Mouse (Mus musculus) CD4-positive helper T cell, adult 2 months (primary cell): ENCODE measurements around the gene Jph2.

Experiments used
- DNase-seq: peaks from one replicate; pipeline ENCODE4 v3.0.0-alpha.2; 2012; ENCODE audit warnings: low read depth, missing footprints, low spot score

The Jph2 gene

DNA sequence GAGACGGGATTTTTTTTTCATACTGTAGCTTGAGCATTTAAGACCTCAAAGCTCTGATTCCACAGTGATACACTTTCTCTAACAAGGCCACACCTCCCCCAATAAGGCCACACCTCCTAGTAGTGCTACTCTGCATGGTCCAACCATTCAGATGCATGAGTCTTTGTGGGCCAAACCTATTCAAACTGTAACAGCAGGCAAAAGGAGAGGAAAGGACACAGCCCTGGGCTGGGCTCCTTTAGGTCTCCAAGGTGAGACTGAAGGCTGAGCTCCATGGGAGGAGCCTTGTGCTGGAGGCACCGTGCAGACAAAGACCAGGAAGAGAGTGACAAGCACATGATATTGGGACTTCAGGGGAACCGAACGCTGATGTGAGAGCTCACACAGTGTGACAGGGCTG lies 80.5 kb downstream of the Jph2 start:
- DNase-seq, result no peak

DNA sequence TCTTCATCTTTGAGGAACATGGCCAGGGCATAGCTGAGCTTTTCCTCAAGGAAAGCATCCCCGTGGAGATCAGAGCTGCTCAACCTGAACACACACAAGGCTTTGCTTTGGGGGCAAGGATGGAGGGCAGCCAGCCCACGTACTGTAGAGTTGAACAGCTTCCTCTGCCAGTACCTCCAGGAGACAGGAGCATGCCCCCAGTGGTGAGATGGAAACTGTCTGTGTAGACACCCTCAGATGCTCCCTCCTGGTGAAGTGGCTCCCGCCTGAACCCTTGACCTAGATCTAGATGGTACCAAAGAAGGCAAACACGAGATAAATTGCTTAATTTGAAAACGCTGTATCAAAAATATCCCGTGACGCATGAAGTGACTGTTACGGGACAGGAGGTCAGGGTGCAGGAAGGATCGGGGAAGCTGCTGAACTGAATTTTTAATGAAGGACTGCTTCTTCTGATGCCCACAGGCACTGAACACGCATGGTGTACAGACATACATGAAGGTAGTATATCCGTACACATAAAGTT lies 87.6 kb downstream of the Jph2 start:
- DNase-seq, result no peak

DNA sequence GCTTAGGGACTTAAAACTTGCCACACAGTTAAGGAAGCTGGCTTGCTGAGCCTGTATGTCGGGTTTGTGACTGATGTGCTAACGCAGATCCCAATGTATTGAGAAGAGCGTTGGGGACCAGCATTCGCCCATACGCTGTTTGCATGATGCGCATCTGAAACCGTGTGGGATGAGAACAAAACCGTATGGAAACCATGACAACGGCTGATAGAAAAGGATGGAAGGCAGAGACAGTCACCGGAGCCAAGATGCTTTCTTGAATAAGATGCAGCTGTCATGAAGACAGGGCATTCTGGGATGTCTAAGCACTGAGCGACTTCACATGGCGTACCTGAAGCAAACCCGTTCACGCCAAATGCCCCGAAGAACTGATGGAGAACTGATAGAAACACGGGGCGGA lies 88.4 kb downstream of the Jph2 start:
- DNase-seq, result no peak

DNA sequence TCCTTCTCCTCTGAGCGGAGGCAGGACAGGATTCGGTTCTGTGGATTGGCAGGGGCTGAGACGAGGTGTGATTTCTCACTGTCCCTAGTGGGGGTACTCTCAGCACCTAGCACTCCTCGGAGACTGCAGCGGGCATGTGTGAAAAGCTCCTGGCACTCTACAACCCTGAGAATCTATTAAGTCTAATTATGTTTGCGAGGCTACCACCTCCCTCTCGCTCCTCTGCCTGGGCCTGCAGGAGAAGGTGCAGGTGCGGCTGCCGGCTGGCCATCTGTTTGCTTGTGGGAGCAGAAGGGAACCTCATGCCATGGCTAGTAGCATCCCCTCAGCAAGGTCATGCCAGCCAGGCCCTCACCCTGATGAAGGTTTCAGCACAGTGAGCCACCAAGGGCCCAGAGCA lies 94.8 kb downstream of the Jph2 start:
- DNase-seq, result no peak

DNA sequence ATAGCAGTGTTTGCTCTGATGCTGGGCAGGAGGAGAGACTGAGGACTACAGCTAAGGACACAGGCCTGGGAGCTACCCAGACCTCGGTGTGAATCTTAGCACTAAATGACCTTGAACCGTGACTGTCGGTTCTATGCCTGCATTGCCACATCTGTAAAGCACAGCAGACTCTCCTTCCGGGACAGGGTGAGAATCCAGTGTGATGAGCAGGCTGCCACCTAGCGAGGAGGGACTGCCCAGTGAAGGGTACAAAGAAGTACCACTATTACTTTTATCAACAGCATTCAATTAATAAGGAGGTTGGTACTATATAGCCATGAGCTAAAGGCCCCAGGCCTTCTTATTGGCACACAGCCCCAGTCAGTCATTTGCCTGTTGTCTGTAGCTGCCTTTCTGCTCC lies 96.2 kb downstream of the Jph2 start:
- DNase-seq, result no peak

DNA sequence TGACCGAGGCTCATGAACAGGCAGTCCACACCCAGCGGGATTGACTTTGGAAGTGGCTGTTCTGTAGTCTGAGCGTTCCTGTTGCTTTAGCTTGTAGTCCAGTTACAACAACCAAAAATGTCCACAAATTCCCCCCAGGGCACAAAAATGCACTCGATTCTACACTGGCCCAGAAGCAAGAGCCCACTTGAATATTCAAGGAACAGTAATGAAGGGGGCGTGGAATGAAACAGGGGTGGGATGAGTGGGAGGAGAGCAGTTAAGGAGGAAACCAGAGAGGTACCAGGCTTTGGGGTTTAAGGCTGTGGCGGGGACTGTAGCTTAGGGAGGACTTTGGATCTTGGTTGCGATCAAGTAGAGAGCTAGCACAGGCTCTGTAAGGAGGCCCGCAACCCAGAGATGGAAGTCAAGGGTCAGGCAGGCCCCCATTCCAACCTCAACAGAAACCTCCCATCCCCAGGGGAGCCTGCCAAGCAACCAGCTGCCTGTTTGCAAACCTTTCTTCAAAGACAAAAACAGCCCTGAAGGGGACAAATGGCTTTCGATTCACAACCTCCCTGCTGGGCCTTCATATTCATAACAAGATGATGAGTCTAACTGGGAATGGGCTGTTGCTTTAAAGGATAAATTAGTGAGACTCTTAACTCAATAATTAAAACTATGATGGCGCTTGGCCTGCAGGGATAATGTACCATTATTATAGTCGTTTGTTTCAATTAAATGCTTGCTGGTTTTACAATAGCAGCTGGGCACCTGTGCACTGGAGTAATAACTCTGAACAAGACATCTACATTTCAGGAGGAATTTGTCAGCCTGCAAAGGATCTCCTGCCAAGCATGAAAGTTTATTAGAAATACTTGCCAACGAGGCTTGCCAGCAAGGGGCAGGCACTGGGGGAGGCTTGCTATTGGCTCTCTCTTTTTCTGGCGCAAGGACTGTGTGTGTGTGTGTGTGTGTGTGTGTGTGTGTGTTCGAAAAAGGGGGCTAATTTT lies 97.4 kb downstream of the Jph2 start:
- no peak for DNase-seq

DNA sequence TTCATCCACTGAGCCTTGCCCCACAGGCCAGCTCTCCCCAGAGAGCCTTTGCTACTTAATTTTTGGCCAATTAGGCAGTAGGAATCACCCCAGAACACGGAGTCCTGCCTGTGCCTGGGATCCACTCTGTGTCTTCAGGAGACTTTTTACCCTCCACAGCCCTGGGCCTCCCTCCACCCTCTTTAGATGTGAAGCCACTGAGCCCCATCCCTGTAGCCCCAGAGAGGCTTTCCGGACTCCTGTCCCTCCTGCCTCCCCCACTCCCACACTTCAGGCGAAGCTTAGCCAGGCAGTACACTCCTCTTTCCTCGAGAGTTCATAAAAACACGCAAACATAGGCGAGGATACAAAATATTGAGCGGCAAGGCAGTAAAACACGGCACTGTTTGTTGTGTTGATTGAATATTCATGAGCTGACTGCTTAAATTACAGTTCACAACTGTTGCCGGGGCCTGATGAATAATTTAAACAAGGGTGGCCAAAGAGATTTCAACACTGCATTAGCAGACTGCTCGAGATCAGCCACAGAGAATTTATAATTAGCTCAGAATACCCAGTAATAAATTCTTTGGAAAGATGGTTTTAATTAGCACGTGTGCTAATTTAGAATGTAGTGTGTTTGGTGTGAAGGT lies 100.7 kb downstream of the Jph2 start:
- DNase-seq, result no peak

DNA sequence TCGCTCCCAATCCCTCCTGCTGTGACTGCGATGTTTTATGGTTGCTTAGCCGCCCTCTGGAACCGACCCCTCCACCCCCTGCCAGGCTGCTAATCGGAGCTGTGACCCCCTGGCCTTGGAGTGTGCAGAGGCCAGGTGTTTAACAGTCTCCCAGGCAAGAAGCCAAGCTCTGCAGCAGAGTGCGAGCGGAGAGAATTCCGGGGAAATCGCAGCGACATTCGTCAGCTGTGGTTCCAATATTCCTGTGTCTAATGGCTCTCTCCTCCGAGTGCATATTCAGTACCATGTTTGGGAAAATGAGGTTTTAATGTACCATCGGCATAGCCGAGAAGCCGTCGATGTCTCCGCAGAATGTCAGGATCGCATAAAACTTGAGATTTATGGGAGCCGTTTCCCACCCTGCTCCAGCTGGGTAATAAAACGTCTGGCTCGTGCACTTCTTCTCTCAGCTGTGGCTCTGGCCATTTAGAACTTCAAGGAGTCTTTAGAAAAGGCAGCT lies 108.9 kb downstream of the Jph2 start:
- no peak for DNase-seq
